Mouse (Mus musculus) brain, embryonic 14.5 days (tissue): Measurements from ENCODE around the gene Dpf1.

Experiments
- CTCF ChIP-seq: fragments of 200-500 bp; IDR thresholded peaks from 2 replicates; pipeline ENCODE4 v1.5.1; 2012; ENCODE audit warnings: inconsistent platforms, mild to moderate bottlenecking, moderate library complexity, borderline replicate concordance; ENCODE audit not compliant: insufficient read depth, insufficient read length; ENCODE audit errors: extremely low read depth
- POLR2A ChIP-seq: fragments of 200-500 bp; IDR thresholded peaks from 2 replicates; pipeline ENCODE4 v1.6.1; 2012; ENCODE audit warnings: mild to moderate bottlenecking, inconsistent platforms, borderline replicate concordance; ENCODE audit not compliant: poor library complexity, insufficient read depth, insufficient read length, severe bottlenecking; ENCODE audit errors: extremely low read depth

DNA sequence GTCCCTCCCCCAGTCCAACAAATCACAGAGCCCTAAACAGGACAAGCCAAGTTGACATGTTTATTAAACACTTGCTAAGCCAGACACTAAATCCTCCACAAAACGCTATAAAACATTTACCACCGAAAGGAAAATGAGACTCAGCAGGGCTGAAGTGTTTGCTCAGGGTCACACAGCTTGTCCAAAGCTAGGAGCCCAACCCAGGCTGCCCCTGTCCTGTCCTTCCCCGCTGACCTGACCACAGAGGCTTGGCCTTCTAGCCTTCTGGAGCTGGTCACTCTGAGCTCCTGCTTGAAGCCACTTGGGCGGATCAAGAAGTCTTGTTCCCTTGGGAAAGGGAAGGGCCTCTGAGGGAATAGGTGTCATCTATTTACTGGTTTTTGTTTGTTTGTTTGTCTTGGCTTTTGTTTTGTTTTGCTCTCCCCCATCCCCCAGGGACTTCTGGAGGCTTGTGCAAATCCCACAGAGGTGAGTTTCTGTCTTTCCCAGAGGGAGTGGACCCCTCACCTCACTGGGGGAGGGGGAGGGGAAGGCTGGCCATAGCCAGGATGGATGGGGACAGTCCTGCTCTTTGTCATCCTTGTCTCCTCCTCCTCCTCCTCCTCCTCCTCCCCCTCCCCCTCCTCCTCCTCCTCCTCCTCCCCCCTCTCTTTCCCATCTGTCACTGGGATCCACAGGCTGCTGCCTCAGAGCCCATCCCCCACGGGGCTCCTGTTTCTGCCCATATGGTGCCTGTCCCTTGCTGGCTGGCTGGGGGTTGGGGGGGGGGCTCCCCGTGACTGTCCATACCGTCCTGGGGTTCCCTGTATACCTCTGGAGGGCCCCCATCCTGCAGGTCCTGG lies 11.9 kb upstream of the Dpf1 start:
- no peak for TF ChIP-seq CTCF
- no peak for TF ChIP-seq POLR2A
